Mouse (Mus musculus) midbrain, embryonic 16.5 days (tissue): Measurements from ENCODE around the gene Dntt. TPM values are rescaled to one million over a fixed set of nuclear protein-coding genes. Genes with fewer than 3 reads are reported as not detected.

Experiments
- ATAC-seq: fragments of 200-750 bp; cut with Nextera tagmentation; 2 replicates; pipeline ENCODE4 v1.8.0; 2017; ENCODE audit warnings: moderate TSS enrichment
- H3K27ac ChIP-seq: fragments of 300-500 bp; sonication (generic); 2 replicates; pipeline ENCODE4 v1.5.1; 2014; ENCODE audit warnings: mild to moderate bottlenecking, low read length, mixed read lengths
- H3K27me3 ChIP-seq: fragments of 300-500 bp; sonication (generic); 2 replicates; pipeline ENCODE4 v1.6.1; 2014; ENCODE audit warnings: low read depth, low read length, mixed read lengths; ENCODE audit not compliant: control insufficient read depth, insufficient read depth
- H3K36me3 ChIP-seq: fragments of 300-500 bp; sonication (generic); 2 replicates; pipeline ENCODE4 v1.6.1; 2014; ENCODE audit warnings: mild to moderate bottlenecking, low read length, moderate library complexity, mixed read lengths; ENCODE audit not compliant: control insufficient read depth, insufficient read depth
- H3K4me1 ChIP-seq: fragments of 300-500 bp; sonication (generic); 2 replicates; pipeline ENCODE4 v1.6.1; 2014; ENCODE audit warnings: mild to moderate bottlenecking, low read length, mixed read lengths; ENCODE audit not compliant: control insufficient read depth, insufficient read depth
- H3K4me2 ChIP-seq: fragments of 300-500 bp; sonication (generic); 2 replicates; pipeline ENCODE4 v1.6.1; 2014; ENCODE audit warnings: mild to moderate bottlenecking, low read length, mixed read lengths
- H3K4me3 ChIP-seq: fragments of 300-500 bp; sonication (generic); 2 replicates; pipeline ENCODE4 v1.5.1; 2014; ENCODE audit warnings: low read depth, mild to moderate bottlenecking, low read length, moderate library complexity, mixed read lengths
- H3K9ac ChIP-seq: fragments of 300-500 bp; sonication (generic); 2 replicates; pipeline ENCODE4 v1.6.1; 2014; ENCODE audit warnings: low read depth, low read length, mixed read lengths
- H3K9me3 ChIP-seq: fragments of 300-500 bp; sonication (generic); replicated peaks from 2 replicates; pipeline ENCODE4 v1.6.1; 2014; ENCODE audit warnings: mild to moderate bottlenecking, low read length, mixed read lengths; ENCODE audit not compliant: control insufficient read depth, poor library complexity, severe bottlenecking
- WGBS: fragments of 180-500 bp; shearing (Covaris S2); extraction: QIAGEN DNeasy Blood & Tissue Kit; methylation state at CpG from one replicate; pipeline ENCODE4 v1.1.7; 2014; 5-methylcytosine and 5-hydroxymethylcytosine counted together
- polyA plus RNA-seq: library from polyadenylated mRNA; unstranded; fragments of >200 nt; fragmentation: Nextera tagmentation; extraction: Ambion mirVana; gene quantifications from 2 replicates; pipeline ENCODE4 v1.2.1, GENCODE M21; 2015

The Dntt gene
- polyA plus RNA-seq, 1 experiment from 2014 or later: 0.21 TPM

DNA sequence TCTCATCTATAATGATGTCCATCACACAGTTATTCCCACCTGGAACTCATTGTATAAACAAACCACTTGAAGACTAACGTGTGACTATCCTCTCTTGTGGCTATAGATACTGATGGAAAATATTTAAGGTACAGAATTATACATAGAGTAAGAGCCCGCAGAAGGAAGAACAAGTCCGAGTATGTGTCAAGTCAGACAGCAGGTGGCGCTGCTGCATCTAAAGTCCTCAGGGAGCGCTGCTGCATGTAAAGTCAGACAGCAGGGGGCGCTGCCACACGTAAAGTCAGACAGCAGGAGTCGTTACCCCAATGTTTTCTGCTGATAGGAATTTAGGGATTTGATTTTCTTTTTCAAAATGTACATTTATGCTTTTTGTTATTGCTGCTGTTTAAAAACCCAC, 42.4 kb downstream of the Dntt start:
- no peaks in the 10 kb centered on the region for H3K4me1 ChIP-seq
- H3K9me3 ChIP-seq: no peaks in the 10 kb centered on the region
- H3K27me3 ChIP-seq: no peaks in the 10 kb centered on the region
- WGBS: 6% methylated on average over 8 of the region's 8 CpGs
- H3K36me3 ChIP-seq: no peaks in the 10 kb centered on the region
- no peak overlapping the region for H3K4me3 ChIP-seq
- no peak overlapping the region for H3K4me2 ChIP-seq
- H3K27ac ChIP-seq: no peak overlapping the region
- no peak overlapping the region for H3K9ac ChIP-seq
- 0 out of 2 replicates have a peak, but pooled peaks have one; percentile 39 for ATAC-seq

DNA sequence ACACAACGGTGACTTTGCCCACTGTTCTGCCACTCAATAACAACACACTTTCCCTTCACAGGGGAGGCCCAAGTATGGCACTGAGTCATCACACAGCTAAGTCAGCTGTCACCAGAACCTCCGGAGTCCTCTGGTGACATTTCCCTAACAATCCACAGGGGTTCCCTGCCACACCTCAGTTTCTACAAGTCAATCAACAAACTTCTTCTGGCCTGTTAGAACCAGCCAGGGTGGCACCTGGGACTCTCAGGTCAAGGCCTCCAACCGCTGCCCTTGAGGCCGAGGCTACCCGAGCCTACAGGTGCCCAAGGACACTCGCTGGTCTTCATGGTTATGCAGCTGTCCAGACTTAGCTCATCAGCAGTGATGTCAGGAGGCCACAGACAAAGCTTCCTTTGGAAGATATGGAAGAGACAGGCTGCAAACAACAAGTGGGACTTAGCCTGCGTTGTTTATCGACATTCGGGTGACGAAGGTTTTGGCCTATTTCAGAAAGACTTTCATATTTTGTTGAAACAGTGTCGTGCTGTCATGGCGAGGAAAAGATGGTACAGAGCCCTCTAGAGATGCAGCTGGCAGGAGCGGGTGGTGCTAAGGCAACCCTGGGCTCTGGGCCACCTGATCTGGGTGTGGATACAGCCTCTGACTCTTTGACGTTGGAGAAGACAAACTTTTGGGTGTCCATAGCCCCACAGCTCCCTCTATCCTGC, 44.8 kb downstream of the Dntt start:
- Histone ChIP-seq H3K4me1 (no peaks in the 10 kb centered on the region), H3K4me2 (no peak overlapping the region), H3K9ac (no peak overlapping the region), H3K9me3 (no peaks in the 10 kb centered on the region), H3K27ac (no peak overlapping the region), H3K27me3 (no peaks in the 10 kb centered on the region), H3K4me3 (no peak overlapping the region), H3K36me3 (no peaks in the 10 kb centered on the region)
- no peak for ATAC-seq
- 92% methylated on average over 14 of the region's 14 CpGs for WGBS

DNA sequence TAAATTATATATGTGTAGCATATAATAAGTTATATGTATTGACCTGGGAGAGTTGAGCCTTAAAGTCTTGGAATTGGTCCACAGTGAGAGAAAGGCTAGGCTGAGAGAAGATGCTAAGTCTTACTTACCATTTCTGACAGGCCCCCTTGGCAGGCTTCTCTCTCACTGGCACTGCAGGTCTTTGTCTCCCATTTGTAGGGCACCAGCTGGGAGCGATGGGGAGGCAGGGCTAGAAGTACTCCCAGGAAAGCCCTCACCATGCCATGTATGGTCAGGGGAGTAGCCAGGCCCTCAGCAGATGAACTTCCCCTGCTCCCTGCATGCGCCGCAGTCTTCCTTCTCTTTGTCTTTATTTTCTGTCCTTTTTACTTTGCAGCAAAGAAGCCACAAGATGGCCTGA, 47.8 kb downstream of the Dntt start, which contains the start of gene Opalin:
Gene Opalin (minus strand): TSS at position 208 of the 400 bp plus-strand sequence.
- Histone ChIP-seq H3K4me3 (no peak within 1 kb of the TSS), H3K9ac (no peak within 1 kb of the TSS), H3K36me3 (no peaks in the 10 kb centered on the region), H3K9me3 (no peaks in the 10 kb centered on the region), H3K27ac (no peak within 1 kb of the TSS), H3K4me1 (peaks cover 8% of the 10 kb centered on the region), H3K27me3 (no peaks in the 10 kb centered on the region), H3K4me2 (no peak within 1 kb of the TSS)
- 77% methylated on average over 3 of the region's 3 CpGs for WGBS
- no peak for ATAC-seq

DNA sequence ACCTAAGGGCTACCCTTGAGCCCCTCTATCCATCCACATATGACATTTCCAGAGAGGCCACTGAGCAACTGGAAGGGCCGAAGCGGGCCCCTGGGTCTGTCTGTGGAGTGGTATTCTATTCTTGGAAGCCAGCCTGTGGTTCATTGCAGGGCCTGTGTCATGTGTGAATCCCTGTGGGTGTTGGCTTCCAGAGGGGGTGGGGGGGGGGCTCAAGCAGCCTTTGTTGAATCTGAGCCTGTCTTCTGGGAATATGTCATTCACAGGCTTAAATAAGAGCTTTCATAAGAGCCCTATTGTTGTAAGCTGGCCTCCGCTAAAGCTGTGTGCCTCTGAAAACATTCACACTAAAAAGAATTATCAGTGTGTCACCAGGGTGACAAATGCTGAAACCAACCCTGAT, 52.5 kb downstream of the Dntt start:
- Histone ChIP-seq H3K4me1 (peaks cover 10% of the 10 kb centered on the region), H3K27me3 (no peaks in the 10 kb centered on the region), H3K9me3 (no peaks in the 10 kb centered on the region), H3K36me3 (no peaks in the 10 kb centered on the region), H3K27ac (peak overlapping the region; percentile 23), H3K4me3 (no peak overlapping the region), H3K9ac (no peak overlapping the region), H3K4me2 (no peak overlapping the region)
- ATAC-seq: peak; percentile 61
- 14% methylated on average over 3 of the region's 3 CpGs for WGBS

- Histone ChIP-seq H3K4me3 (no peak overlapping the region), H3K4me1 (peaks cover 10% of the 10 kb centered on the region), H3K27ac (no peak overlapping the region), H3K27me3 (peaks cover 2% of the 10 kb centered on the region), H3K9ac (no peak overlapping the region), H3K9me3 (no peaks in the 10 kb centered on the region), H3K4me2 (no peak overlapping the region), H3K36me3 (no peaks in the 10 kb centered on the region)
- no peak for ATAC-seq
- WGBS: 95% methylated on average over 14 of the region's 14 CpGs
These were observed 54.6 kb downstream of the Dntt start for GRCm38 (mm10) chr19:41083646-41084045.

DNA sequence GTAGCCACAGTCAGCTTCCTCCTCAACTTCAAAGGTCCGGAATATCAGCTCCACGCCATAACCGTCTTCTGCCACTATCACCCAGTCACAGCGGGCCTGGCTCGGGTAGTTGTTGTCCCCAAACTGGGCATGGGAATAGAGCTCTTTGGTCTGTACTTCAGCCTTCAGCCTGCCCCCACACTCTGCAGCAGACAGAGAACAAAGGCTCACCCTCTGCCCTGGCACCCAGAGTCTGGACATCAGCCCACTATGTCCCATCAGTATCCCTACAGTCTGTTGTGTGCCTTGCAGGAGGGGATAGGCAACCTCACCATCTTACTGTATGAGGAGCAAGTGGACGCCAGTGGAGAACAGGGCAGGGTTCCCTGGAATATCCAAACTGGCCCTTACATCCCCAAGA, 57.2 kb downstream of the Dntt start:
- H3K4me2 ChIP-seq: no peak overlapping the region
- no peaks in the 10 kb centered on the region for H3K9me3 ChIP-seq
- peak; percentile 47 for ATAC-seq
- H3K4me3 ChIP-seq: no peak overlapping the region
- H3K4me1 ChIP-seq: peaks cover 8% of the 10 kb centered on the region
- no peak overlapping the region for H3K9ac ChIP-seq
- no peak overlapping the region for H3K27ac ChIP-seq
- H3K27me3 ChIP-seq: peaks cover 8% of the 10 kb centered on the region
- 89% methylated on average over 6 of the region's 6 CpGs for WGBS
- no peaks in the 10 kb centered on the region for H3K36me3 ChIP-seq

DNA sequence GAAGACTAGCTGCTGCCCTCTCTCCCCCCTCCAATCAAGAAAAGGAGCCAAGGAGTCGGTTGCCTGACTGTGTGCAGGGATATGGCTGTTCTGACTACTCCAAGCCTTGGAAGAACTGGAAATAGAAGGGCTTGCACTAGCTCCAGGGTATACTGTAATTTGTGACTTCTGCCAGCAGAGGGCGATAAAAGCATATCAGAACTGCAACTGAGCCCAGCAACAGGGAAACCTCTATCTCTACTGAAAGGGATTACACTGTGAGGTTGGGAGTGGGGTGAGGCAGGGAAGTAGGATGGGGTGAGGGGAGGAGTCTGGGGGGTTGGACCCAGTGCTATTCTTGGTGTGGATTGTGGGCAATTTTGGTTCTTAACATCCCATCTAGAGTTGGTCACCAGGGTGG, 57.6 kb downstream of the Dntt start:
- Histone ChIP-seq H3K9me3 (no peaks in the 10 kb centered on the region), H3K4me1 (peaks cover 4% of the 10 kb centered on the region), H3K9ac (no peak overlapping the region), H3K36me3 (no peaks in the 10 kb centered on the region), H3K27me3 (peaks cover 8% of the 10 kb centered on the region), H3K27ac (no peak overlapping the region), H3K4me3 (no peak overlapping the region), H3K4me2 (no peak overlapping the region)
- peak; percentile 75 for ATAC-seq
- WGBS: 3% methylated on average over 2 of the region's 2 CpGs

DNA sequence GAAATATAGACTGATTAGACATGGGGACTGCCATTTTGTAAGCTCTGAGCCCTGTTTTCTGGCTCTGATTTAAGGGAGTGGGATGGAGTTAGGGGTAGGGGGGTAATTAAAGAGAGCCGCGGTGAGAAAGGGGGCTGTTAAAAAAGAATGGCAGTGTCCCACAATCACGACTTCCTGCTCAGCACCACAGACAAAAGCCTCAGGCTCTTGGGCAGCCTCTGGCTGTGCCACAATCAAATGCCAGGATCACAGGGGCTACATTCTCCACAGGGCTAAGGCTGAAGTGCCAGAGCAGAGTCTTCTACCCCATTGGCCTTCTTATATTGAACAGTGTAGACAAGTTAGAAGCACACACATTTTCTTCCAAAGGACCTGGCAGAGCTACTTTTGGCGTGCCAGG, 58.8 kb downstream of the Dntt start:
- H3K4me2 ChIP-seq: no peak overlapping the region
- no peak overlapping the region for H3K9ac ChIP-seq
- ATAC-seq: no peak
- H3K27ac ChIP-seq: no peak overlapping the region
- H3K27me3 ChIP-seq: peaks cover 8% of the 10 kb centered on the region
- H3K9me3 ChIP-seq: no peaks in the 10 kb centered on the region
- H3K4me1 ChIP-seq: no peaks in the 10 kb centered on the region
- H3K4me3 ChIP-seq: no peak overlapping the region
- H3K36me3 ChIP-seq: no peaks in the 10 kb centered on the region
- WGBS: 48% methylated on average over 4 of the region's 4 CpGs

- ATAC-seq: no peak
- no peaks in the 10 kb centered on the region for H3K9me3 ChIP-seq
- peak overlapping the region; percentile 26 for H3K4me2 ChIP-seq
- H3K36me3 ChIP-seq: no peaks in the 10 kb centered on the region
- H3K4me1 ChIP-seq: no peaks in the 10 kb centered on the region
- H3K27me3 ChIP-seq: peaks cover 8% of the 10 kb centered on the region
- 47% methylated on average over 18 of the region's 18 CpGs for WGBS
- H3K9ac ChIP-seq: no peak overlapping the region
- no peak overlapping the region for H3K27ac ChIP-seq
- no peak overlapping the region for H3K4me3 ChIP-seq
These were observed 59.4 kb downstream of the Dntt start for GRCm38 (mm10) chr19:41088491-41088890.
